Mouse (Mus musculus) left cerebral cortex, postnatal 4 days (tissue): Measurements from ENCODE around the gene Utp3. TPM values are rescaled to one million over a fixed set of nuclear protein-coding genes. Genes with fewer than 3 reads are reported as not detected.

Experiments used
- DNase-seq: peaks from one replicate; pipeline ENCODE4 v3.0.0-alpha.2; 2022
- intact Hi-C: fragments of 180-260 bp; cut with DNase I; formaldehyde crosslinking; loops from one replicate; pipeline ENCODE4 v1.15.1; 2025
- total RNA-seq, 2 experiments: library from RNA; stranded (reverse); gene quantifications; 2 replicates each; pipeline ENCODE4 v1.2.3; 2021

The Utp3 gene
- total RNA-seq, 2 experiments from 2014 or later, result 29.2 to 29.7 TPM

GRCm38 (mm10) chr5:88604641-88605358 lies 50.5 kb downstream of the Utp3 start:
- DNase-seq, result no peak
- intact Hi-C loops, result no loop called here

Other genes with a start within 250 kb of the Utp3 start
- not detected for gene Prol1, start 237.2 kb upstream of the Utp3 start, total RNA-seq
- not detected for gene Amtn, start 178.4 kb upstream of the Utp3 start, total RNA-seq
- gene Ambn, start 98.5 kb upstream of the Utp3 start, total RNA-seq, result not detected
- gene Enam, start 66.5 kb upstream of the Utp3 start, total RNA-seq, result not detected
- gene Jchain, start 26.6 kb upstream of the Utp3 start, total RNA-seq, result under 1 TPM; 0.30 to 0.52 TPM
- 100 to 1,000 TPM; 284 to 286 TPM for gene Rufy3, start 10.6 kb downstream of the Utp3 start, total RNA-seq
- gene Grsf1, start 121.7 kb downstream of the Utp3 start, total RNA-seq, result 10 to 100 TPM; 63.4 to 66.7 TPM
- 10 to 100 TPM; 30.8 to 31.1 TPM for gene Mob1b, start 166.4 kb downstream of the Utp3 start, total RNA-seq
- gene Dck, start 210.5 kb downstream of the Utp3 start, total RNA-seq, result 10 to 100 TPM; 20.1 to 23.3 TPM